Mouse (Mus musculus) kidney, postnatal 25 days (tissue): ENCODE results near the gene Phldb1.

Source experiments
- DNase-seq, 2 experiments: peaks; one replicate each; pipeline ENCODE4 v3.0.0; 2021; ENCODE audit warnings: mixed read lengths in 2 of 2

Gene Phldb1

DNA sequence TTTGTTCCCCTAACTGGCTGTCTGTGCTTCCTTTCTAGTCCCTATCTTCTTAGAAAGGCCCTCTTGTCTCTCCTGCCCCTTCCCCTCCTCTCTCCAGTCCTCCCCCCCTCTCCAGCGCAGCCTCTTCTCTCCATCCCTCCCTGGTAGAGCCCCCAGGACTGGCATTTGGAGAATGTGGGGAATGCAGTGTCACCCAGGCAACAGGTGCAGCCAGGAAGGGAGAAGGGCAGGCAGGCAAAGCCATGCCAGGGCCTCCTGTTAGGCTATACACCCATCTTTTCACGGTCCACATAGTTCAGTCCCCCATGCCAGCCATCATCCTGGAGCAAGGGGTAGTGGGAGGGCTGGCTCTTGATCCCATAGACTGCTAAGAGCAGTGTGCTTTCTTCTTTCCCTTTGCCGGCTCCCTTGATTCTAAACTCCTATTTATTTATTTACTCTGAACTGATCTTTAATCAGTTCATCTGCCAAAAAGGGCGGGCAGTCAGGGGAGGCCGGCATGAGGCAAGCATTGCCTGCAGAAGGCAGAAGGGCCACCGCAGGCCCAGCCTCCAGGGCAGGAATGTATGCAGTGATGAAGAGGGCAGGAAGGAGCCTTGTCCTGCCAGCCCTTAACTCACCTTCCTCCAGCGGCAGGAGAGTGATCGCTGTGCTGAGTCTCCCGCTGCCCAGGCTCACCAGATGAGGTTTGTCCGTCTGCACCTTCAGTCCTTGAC lies 8.4 kb downstream of the Phldb1 start:
- peak; percentile 69 to 75 for DNase-seq

DNA sequence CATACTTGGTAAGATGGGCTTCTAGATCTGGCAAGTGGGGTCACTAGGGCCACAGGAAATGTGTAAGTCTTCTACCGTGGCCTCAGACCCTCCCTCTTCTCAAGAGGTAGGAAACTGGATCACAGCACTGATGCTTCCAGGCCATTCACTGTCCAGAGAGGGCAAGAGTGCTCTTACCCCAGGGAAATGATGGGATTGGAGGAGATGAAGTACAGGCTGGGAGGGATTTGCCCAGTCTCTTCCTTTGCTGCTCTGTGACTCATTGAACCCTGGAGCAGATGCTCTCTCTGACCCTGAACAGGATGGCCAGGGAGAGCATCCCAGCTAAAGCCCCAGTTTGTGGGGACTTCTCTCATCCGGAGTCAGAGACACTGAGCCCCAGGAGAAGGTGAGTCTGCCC lies 10.3 kb downstream of the Phldb1 start:
- DNase-seq: no peak

DNA sequence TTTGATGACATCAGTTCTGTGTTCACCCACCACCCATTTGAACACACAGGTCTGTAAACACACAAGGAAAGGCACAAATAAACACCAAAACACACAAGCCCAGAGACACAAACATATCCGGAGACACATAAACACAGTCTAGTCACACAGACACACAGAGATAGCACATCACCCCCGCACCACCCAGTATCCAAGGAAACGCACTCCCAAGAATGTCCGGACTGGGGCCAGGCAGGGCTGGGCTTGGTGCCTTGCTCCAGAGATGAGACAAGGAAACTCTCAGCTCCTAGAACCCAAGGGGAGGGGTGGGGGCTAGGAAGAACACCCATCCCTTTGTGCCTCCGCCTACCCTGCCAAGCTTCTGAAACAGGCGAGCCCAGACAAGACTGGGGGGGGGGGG lies 10.8 kb downstream of the Phldb1 start:
- peak; percentile 55 to 83 for DNase-seq

DNA sequence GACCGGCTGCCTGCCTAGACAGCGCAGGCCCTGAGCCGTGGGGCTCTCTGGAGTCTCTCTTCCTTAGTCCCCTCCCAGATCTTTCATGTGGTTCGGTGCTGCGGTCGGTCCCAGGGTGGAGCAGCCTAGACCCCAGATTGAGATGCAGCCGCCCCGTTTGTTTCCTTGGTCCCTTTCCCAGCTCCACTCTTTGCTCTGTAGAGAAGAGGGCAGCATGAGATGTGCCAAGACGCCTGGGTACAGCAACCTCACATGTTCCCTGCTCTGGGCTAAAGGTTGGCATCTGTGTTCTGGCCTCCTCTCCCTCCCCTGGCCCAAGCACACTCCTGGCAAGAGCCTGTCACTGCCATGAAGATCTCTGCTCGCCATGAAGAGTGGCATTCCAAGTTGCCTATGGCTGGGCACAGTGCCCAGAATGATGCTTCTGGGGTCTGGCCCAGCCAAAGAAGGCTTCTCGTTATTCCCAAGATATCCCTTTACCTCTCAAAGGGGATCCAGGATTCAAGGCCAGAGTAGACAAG lies 11.4 kb downstream of the Phldb1 start:
- DNase-seq: no peak

DNA sequence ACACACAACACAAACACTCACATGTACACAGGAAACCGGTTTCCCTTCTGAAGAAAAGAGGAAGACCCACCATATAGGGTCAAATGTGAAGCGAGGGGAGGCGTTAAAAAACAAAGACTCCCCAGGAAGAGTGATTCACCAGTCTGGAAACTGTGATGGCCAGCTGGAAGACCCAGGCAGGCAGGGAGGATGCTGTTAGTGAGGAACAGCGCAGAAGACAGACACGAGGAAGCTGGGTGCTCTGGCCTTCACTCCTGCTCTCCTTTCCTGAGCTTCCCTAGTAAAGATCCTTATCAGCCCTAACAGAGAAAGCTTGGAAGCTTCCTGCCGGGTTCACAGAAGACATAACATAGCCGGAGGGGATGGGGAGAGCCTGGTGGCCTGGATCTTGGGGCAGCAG lies 12.0 kb downstream of the Phldb1 start:
- DNase-seq: no peak

DNA sequence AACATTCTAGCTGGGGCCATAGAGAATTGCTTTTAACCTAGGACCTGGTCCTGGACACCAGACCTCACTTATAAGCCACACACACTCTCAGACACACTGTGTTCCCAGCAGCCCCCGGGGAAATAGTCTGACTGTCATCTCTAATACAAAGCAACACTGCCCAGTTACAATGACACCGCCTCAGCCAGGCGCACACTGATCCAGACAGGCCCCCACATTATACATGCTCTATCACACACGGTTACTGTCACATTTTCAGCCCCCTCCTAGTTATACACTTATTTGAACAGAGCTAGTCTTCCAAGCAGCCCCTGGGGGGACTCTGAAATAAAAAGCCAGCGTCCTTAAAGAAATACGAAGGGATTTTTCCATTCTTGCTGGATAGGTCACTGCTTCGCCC lies 12.4 kb downstream of the Phldb1 start:
- no peak for DNase-seq

DNA sequence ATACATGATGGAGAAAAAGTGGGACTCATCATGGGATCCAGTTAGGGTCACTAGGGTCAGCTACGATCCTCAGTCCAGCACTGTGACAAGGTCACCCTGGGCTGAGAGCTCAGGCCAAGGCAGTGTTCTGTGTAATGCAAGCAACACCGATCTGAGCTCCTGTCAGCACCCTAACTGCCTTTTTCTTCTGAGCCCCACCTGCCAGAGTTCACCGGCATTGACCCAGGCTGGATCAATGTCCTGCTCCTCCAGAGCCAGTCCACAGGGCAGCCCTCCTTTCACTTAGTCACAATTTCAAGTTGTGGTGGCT lies 13.2 kb downstream of the Phldb1 start:
- DNase-seq: no peak

DNA sequence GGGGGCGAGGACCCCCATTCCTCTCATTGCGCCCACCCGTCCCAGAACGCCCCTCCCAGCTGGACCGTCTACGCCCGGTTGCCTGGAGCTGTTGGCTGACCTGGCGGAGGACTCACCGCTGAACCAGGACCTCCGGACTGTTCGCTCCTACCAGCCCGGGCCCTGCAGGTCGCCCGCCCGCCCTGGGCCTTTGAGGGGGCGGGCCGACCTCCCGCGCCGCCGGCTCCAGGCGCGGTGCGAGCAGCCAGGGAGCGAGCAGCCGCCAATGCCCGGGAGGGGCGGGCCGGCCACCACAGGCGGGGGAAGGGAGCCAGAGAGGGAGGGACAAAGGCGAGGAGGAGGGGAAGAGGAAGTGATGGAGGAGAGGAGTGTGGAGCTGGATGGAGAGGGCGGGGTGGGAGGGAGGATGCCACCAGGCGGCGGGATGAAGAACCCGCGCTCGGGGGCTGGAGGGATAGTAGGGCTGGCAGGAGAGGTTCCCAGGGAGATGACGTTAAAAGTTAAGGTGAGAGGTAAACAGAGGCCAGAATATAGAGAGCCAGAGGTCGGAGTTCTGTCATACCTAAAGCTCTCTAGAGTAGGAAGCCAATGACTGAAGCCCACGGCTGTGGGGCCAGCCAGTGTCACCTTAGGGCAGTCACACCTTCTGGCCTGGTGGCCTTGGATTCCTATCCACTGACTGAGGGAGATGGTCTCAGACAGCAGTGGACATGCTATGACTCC lies 13.7 kb downstream of the Phldb1 start:
- peak; percentile 87 to 96 for DNase-seq

DNA sequence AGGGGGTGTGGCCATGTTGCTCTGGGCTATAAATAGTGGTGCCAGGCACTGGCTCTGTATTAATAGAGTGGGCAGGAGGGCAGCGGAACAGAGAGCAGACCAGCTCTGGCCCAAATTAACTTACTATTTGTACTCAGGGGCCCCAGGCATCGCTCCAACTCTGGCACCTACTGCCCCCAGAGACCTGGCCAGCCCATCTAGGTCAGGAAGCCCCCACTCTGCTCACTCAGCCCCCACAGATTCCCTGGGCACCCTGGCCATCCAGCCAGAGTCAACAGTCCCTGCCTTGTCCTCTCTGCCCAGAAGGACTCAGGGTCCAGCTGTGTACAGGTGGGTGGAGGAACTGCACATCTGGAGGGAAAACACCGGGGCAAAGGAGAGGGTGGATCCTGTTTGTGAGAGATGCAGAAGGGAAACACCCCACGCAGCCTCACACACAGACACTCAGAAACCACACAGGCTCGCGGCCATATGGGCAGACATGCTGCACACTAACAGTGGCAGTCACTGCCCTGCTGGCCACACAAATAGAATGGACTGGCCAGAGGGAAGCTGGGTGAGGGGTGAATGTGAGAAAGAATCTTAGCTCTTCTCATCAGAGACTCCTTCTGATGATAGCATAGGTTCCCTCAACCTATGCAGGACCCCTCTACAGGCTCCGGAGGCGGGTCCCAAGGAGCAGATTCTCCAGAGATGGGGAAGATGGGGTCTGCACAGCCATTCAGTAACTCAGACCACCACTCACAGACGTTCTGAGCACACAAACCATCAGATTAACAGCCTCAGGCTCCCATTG lies 14.4 kb downstream of the Phldb1 start:
- DNase-seq: no peak

DNA sequence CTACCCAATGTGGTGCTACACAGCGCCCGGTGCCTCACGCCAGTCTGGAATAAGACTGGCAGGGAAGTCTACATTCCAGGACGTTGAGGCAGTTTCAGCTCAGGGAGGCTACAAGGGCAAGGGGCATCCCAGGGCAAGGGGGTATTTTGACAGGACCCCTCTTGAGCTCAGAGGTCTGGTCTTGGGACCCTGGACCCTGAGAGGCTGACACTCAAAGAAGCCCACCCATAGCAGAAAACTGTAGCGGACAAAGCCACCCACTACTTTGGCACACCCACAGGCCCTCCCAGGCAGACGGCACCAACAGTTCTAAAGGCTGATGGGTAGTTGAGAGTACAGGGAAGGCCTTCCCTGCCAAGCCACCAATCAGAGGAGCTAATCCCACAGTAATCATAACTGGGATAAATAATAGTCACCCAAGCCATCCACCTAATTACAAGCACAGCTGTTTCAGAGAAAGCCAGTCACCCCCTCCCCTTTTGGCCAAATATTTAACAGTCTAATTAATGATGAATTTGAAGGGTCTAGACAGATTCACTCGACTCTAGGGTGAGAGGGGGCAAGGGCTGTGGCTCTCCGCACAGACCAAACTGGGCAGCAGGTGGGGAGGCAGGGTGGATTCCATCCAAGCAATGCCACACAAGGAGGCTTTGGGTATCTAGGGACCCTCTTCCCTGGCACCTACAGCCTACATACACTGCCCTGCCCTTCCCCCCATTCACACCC lies 15.2 kb downstream of the Phldb1 start:
- DNase-seq: no peak

DNA sequence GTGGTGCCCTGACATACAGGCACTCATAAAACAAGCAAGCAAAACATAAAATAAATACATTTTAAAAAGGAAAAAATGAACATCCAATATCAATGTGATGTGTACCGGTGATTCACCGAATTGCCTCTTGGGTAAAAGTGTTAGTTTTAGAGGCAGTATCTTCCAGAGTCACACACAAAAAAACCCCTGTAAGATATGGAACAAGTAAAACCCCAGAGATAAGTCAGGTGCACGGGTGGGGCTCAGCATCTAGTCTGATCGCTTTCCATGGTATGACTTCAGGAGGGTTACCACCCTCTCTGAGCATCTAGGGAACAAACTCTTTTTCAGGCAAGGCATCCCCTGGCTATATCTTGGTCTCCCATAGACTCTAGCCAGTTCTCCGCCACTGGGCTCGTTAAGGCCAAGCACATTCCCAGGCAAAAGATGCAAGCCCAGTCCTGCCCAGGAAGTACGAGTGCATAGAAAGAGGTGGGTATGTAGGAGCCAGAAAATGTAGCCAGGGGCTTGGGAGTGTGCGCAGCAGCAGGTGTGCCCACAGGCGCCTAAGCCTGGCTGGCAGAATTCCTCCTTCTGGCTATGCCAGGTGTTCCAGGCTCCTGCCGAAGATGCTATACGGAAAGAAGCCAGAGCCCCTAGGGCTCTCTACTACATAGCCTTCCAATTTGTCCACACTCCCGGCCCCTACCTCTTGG lies 15.9 kb downstream of the Phldb1 start:
- no peak for DNase-seq

DNA sequence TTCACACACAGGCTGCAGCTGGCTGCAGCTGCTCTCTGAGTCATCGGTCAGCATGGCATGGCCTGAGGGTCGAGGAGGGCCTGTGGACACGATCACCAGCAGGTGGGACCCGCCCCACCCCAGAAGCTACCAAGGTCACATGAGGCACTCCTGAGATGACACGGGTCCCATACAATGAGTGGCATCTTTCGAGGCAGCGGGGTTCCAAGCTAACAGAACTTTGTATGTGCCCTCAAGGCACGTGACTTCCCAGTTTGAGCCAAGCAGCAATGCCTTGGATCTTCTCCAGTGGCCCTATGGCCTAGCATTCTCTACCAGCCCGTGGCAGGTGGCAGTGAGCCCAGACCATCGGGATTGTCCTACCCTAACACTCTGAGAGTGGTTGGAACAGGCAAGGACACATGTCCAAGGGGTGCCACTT lies 17.2 kb downstream of the Phldb1 start:
- peak; percentile 87 to 93 for DNase-seq

DNA sequence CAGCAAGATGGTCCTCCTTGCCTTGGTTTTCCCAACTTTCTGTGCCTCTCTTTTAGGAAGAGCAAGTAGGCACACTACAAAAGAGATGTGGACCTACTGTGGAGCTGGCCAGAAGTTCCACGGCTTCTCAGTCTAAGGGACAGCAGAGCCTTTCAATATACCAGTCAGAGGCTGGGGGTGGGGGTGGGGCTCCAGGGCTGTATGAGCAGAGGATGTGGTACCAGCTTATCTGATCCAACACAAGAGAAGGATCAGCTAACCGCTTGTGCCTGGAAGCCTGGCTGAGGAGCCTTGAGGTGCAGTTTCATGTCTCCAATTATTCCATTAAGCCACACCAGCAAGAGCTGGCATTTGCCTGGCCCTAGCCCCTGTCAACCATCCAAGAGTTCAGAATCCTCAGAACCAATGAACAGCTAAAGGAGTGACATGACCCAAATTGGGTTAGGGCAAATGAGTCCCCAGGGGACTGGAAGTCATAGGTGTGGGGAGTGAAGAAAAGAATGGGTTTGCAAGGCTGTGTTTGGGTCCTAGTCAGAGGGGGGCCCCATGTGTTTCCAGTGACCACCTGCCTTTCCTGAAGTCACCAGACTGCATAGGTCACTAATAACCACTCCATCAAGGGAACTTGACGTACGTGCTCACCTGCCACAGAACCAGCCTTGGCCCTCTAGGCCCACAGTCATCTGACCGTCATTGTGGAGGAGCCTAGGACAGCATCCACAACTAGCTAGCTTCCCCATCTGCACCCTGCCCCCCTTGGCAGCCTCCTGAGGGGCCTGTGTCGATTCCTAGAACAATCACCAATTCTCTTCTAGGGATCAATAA lies 17.8 kb downstream of the Phldb1 start:
- DNase-seq: no peak

DNA sequence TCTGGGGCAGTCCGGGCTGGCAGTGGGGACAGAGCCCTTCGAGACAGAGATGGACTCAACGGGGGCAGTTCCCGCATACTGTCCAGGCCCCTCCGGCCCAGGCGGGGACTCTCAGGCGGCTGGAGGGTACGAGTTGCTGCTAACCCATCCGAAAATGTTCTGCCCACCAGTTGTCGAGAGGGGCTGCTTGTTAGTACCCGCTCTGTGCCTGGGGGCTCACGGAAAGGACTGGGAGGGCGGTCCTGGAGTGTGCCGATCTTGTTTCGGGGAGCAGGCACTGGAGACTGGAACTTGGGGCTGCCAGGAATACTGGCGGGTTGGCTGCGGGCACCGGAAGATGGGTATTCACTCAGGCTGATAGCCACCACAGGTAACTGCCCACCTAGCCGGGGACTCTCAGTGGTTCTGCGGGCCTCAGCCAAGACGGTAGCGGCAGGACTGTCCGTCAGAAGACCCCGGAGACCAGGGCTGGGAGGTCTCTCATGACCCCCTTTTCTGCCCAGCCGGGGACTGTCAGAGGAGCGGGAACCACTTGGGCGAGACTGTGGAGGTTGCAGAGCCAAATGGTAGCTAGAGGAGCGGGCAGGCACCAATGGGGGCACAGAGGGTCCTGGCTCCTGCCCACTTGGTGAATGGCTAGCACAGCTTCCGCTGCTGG lies 19.2 kb downstream of the Phldb1 start:
- no peak for DNase-seq

DNA sequence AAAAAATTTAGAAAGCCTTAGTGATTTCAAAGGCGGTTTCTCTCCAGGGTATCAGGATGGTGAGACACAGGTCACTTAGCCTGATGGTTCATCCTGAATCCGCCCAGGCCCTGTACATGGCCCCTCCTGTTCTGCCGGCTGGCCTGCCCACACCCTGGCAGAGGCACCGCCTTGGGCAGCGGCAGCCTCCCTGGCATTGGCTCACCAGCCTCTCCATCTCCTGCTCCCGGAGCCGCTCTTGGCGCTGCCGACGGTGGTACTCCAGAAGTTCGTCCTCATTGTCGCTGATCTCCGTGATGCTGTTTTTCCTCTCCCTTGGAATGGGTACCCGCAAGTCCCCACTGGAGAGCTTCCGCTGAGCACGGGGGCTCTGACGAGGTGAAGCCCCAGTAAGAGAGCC lies 19.9 kb downstream of the Phldb1 start:
- no peak for DNase-seq

DNA sequence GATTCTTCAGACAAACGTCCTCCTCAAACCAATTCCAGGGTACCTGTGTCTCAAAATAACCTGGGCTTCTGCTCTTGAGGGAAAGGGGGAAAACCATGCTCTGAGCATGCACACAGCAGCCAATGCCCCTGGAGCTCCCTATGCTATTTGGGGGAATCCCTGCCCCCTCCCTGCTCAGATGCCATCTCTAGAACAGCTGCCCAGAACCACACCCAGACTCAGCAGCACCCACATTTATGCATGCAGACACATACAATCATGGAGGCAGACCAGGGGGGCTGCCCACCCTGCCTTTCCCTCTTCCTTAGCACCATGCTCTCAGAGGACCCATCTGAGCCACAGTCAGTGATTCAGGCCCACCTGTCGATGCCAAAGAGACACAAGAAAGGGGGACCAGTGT lies 21.4 kb downstream of the Phldb1 start:
- no peak for DNase-seq

DNA sequence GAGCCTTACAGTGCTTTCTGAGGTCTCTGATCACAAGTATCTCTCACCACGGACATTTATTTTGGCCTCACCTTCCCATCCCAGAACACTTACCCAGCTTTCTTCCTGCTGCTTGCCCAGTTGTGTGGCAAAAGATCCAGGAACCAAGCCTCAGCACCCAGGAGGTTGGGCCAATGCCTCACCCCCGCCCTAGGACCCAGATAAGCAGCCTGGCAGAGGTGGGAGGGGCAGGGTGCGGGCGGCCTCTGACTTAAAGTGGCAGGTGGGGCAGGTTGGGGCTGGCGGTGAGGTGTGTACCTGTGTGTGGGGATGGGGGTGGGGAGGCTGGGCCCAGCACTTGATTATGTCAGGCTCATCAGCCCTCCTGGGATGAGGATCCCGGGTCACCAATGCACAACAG lies 21.9 kb downstream of the Phldb1 start:
- no peak for DNase-seq

DNA sequence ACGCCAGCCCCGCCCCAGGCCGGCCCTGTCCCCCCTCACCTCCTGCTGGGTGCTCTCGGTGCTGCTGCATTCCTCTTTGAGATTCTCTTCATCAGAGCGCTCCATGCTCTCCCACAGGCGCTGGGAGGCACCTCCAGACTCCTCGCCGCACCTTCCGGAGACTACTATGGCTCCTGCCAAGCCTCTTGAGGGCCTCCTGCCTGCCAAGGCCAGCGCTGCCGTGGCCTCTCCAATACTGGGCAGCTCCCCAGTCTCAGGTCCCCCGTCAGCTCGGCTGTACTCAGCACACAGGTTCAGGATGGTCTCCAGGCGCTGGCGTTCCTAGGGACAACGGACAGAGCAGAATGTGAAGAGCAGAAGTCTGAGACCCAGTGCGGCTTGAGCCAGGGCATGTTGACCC lies 23.4 kb downstream of the Phldb1 start:
- no peak for DNase-seq

DNA sequence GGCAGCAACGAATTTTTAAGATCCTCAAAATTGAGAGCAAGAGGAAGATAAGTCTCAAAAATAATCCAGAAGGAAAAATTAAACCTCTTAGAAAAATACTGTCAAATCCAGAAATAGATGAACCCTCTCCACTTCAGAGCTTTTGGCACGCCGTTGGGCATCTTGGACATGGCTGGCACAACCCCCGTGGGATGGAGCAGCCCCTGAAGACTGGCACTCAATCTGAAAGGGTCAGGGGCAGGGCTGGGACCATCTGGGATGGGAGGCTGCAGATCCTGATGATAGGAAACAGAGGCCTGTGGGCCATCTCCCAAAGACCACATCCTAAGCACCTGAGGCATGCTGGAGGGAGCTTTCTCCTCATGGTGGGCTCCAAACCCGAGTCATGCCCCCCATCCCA lies 24.8 kb downstream of the Phldb1 start:
- DNase-seq: no peak

DNA sequence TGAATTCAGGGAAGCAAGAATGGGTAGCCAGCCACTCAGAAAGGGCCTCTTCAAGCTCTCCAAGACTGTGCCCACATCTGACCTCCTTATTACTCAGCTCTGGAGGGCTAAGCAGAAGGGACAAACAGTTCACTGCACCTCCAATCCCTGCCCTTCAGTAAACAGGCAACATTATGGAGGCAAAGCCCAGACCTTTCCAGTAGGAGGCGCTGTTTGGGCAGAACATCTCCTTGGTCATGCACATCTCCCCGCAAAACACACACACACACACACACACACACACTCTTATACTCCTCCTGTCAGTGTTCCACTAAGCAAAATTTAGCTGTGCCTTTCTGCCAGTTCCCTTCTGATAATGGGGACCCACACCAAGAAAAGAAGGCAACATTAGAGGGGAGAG lies 25.4 kb downstream of the Phldb1 start:
- peak in 1 of 2 experiments; percentile 56 for DNase-seq

DNA sequence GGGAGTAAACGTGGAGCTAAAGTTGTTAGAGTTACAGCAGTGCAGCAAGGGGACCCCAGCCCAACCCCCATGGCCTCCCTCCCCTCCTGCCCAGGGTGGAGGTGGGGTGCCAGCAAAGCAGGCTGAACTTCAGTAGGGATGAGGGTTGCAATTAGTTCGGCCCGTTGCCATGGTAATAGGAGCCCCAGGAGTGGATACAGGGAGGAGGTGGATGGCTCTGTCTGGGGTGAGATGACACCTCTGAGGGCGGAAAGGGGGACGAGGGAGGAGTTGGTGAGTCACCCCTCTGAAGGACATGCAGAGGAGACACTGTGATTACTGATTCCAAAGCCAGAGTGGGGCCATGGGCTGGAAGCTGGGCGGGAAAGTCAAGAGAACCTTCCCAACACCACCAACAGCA lies 26.1 kb downstream of the Phldb1 start:
- no peak for DNase-seq
